Mouse (Mus musculus) embryonic facial prominence, embryonic 12.5 days (tissue): Measurements from ENCODE around the gene Iqck. TPM values are rescaled to one million over a fixed set of nuclear protein-coding genes. Genes with fewer than 3 reads are reported as not detected.

Experiments
- ATAC-seq: fragments of 200-750 bp; cut with Nextera tagmentation; 2 replicates; pipeline ENCODE4 v1.8.0; 2017; ENCODE audit not compliant: insufficient number of reproducible peaks, insufficient read depth, low FRiP score, low TSS enrichment
- H3K27ac ChIP-seq: fragments of 300-500 bp; sonication (generic); 2 replicates; pipeline ENCODE4 v1.5.1; 2016; ENCODE audit warnings: mild to moderate bottlenecking
- H3K27me3 ChIP-seq: fragments of 300-500 bp; sonication (generic); 2 replicates; pipeline ENCODE4 v1.6.1; 2016; ENCODE audit warnings: mild to moderate bottlenecking, moderate library complexity
- H3K36me3 ChIP-seq: fragments of 300-500 bp; sonication (generic); 2 replicates; pipeline ENCODE4 v1.6.1; 2016; ENCODE audit warnings: mild to moderate bottlenecking
- H3K4me1 ChIP-seq: fragments of 300-500 bp; sonication (generic); 2 replicates; pipeline ENCODE4 v1.6.1; 2016
- H3K4me2 ChIP-seq: fragments of 300-500 bp; sonication (generic); replicated peaks from 2 replicates; pipeline ENCODE4 v1.6.1; 2016; ENCODE audit warnings: mild to moderate bottlenecking, moderate library complexity
- H3K4me3 ChIP-seq: fragments of 300-500 bp; sonication (generic); 2 replicates; pipeline ENCODE4 v1.5.1; 2016; ENCODE audit warnings: mild to moderate bottlenecking
- H3K9ac ChIP-seq: fragments of 300-500 bp; sonication (generic); 2 replicates; pipeline ENCODE4 v1.6.1; 2016; ENCODE audit warnings: mild to moderate bottlenecking, moderate library complexity
- H3K9me3 ChIP-seq: fragments of 300-500 bp; sonication (generic); 2 replicates; pipeline ENCODE4 v1.6.1; 2016; ENCODE audit warnings: mild to moderate bottlenecking, moderate library complexity
- WGBS: fragments of 180-500 bp; shearing (Covaris S2); methylation state at CpG from one replicate; pipeline ENCODE4 v1.1.7; 2016; 5-methylcytosine and 5-hydroxymethylcytosine counted together
- polyA plus RNA-seq: library from polyadenylated mRNA; unstranded; fragments of >200 nt; fragmentation: Nextera tagmentation; extraction: Ambion mirVana; gene quantifications from 2 replicates; pipeline ENCODE4 v1.2.1, GENCODE M21; 2016

Gene Iqck
- polyA plus RNA-seq, 1 experiment from 2014 or later = 3.5 TPM

DNA sequence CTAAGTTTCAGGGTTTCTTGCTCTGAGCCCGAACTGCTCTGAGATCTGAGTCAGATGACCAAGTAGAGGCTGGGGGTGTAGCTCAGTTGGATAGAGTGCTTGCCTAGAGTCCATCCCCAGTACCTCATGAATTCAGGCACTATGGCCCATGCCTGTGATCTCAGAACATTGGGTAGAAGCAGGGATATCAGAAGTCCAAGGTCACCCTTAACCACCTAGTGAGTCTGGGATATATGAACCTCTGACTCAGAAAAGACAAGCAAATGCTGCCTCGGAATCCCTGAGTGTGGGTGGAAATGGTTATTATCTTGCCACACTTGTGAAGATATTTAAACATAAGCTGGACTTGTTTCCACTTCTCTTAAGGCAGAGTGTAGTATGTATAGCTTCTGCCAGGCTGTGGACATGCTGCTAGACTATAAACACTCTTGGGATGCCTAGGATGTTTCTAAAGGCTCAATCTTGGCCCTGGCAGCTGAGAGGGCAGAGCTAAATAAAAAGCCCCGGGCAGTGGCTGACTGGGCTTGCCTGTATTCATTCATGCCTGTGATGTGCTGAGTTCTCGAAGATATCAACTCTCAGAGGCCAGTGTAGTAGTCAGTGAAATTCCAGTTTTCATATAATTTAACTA is 101.2 kb downstream of the Iqck start:
- no peak overlapping the region for H3K4me3 ChIP-seq
- 77% methylated on average over 4 of the region's 4 CpGs for WGBS
- no peak overlapping the region for H3K4me2 ChIP-seq
- no peaks in the 10 kb centered on the region for H3K36me3 ChIP-seq
- H3K4me1 ChIP-seq = no peaks in the 10 kb centered on the region
- no peak overlapping the region for H3K9ac ChIP-seq
- no peak overlapping the region for H3K27ac ChIP-seq
- no peaks in the 10 kb centered on the region for H3K27me3 ChIP-seq
- H3K9me3 ChIP-seq = no peaks in the 10 kb centered on the region
- ATAC-seq = no peak

DNA sequence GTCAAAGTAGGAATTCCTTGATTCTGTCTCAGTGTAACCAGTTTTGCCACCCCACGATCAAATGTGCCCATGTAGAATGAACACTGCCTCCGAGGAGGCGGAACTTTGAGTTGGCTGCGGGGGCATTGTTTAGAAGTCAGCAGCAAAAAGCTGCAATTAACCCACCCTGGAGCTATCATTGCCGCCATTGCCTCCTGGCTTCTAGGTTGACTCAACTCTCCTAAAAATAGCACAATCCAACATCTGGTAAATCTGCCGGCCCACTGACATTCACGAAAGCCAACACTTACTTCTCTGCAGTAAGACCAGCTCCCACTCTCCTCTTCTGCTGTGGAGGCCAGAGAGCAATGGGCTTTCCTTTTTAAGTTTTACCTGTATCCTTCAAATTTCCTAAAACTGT is 103.7 kb downstream of the Iqck start:
- H3K9me3 ChIP-seq = no peaks in the 10 kb centered on the region
- no peak overlapping the region for H3K4me2 ChIP-seq
- H3K36me3 ChIP-seq = no peaks in the 10 kb centered on the region
- no peak for ATAC-seq
- H3K4me3 ChIP-seq = no peak overlapping the region
- H3K9ac ChIP-seq = no peak overlapping the region
- WGBS = 54% methylated on average over 7 of the region's 7 CpGs
- no peak overlapping the region for H3K27ac ChIP-seq
- H3K27me3 ChIP-seq = no peaks in the 10 kb centered on the region
- no peaks in the 10 kb centered on the region for H3K4me1 ChIP-seq

DNA sequence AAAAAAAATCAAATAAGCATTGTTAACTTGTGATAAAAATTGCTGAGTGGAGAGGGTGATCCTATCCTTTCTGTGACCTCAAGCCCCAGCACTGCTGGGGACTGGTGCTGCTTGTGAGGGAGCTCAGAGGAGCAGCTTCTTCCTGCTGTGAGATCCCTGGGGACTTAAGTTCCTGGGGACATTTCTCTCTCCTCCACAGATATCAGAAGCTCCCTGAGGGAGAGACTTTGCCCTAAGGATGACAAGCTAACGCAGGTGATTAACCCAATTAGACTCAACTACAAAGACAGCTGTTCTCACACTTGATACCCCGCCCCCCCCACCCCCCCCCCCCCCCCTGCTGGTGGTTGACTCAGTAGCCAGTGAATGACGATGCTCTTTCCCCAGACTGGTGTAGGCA is 109.2 kb downstream of the Iqck start:
- Histone ChIP-seq H3K27ac (no peak overlapping the region), H3K4me1 (no peaks in the 10 kb centered on the region), H3K9me3 (no peaks in the 10 kb centered on the region), H3K27me3 (no peaks in the 10 kb centered on the region), H3K36me3 (no peaks in the 10 kb centered on the region), H3K4me3 (no peak overlapping the region), H3K4me2 (no peak overlapping the region), H3K9ac (no peak overlapping the region)
- WGBS = 3% methylated on average over 3 of the region's 3 CpGs
- ATAC-seq = no peak

DNA sequence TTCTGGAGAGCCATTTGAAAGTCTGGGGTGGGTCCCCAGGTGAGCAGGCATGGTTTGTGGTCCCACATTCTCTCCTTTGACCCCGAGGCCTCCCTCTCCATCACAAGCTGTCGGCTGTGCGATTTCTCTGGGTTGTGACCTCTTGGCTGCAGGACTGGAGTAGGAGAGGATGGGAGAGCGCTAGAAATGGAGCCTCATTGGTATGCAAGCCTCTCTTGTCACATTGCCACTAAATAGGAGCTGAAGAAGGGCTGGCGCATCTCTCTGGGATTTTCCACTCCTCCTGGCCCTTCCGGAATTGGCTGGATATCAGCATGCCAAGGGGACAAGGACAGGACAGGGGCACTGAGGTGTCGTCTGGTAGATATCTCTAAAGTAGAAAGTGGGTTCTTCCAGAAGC is 109.6 kb downstream of the Iqck start:
- Histone ChIP-seq H3K36me3 (no peaks in the 10 kb centered on the region), H3K27me3 (no peaks in the 10 kb centered on the region), H3K4me2 (no peak overlapping the region), H3K4me1 (no peaks in the 10 kb centered on the region), H3K4me3 (no peak overlapping the region), H3K9me3 (no peaks in the 10 kb centered on the region), H3K9ac (no peak overlapping the region), H3K27ac (no peak overlapping the region)
- no peak for ATAC-seq
- WGBS = 30% methylated on average over 7 of the region's 7 CpGs

GRCm38 (mm10) chr7:118968870-118969269 is 113.3 kb downstream of the Iqck start:
- Histone ChIP-seq H3K9ac (no peak overlapping the region), H3K27ac (no peak overlapping the region)

GRCm38 (mm10) chr7:118971499-118971898 is 115.9 kb downstream of the Iqck start:
- Histone ChIP-seq H3K4me1 (no peaks in the 10 kb centered on the region), H3K36me3 (peaks cover 25% of the 10 kb centered on the region), H3K9ac (no peak overlapping the region), H3K27ac (no peak overlapping the region), H3K27me3 (no peaks in the 10 kb centered on the region), H3K4me3 (no peak overlapping the region), H3K9me3 (no peaks in the 10 kb centered on the region), H3K4me2 (no peak overlapping the region)
- no peak for ATAC-seq
- 82% methylated on average over 8 of the region's 8 CpGs for WGBS

More at GRCm38 (mm10) chr7:118968870-118969269, 113.3 kb downstream of the Iqck start:
- Histone ChIP-seq H3K36me3 (peaks cover 17% of the 10 kb centered on the region), H3K4me3 (no peak overlapping the region), H3K4me1 (no peaks in the 10 kb centered on the region), H3K9me3 (no peaks in the 10 kb centered on the region), H3K4me2 (no peak overlapping the region), H3K27me3 (no peaks in the 10 kb centered on the region)
- 83% methylated on average over 3 of the region's 3 CpGs for WGBS
- no peak for ATAC-seq

DNA sequence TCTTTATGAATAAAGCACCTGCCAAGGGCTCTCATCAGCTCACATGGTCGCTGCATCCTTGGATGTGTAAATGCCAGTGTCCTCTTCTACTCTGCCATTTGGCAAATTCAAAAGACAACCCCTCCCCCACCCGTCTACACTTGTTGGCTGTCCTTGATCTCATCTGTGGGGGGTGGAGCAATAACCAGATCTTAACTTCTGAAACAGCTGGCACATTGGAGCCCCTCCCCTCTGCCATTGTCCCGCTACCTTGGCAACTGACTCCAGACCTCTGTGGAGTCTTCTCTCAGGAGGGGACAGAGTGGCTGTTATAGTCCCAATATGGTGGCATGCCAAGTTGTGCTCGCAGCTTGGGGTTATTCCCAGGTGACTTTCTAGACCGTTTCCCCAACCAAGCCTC is 116.8 kb downstream of the Iqck start:
- H3K9ac ChIP-seq = no peak overlapping the region
- H3K27ac ChIP-seq = no peak overlapping the region
- no peak overlapping the region for H3K4me2 ChIP-seq
- H3K4me3 ChIP-seq = no peak overlapping the region
- no peak for ATAC-seq
- H3K36me3 ChIP-seq = peaks cover 29% of the 10 kb centered on the region
- no peaks in the 10 kb centered on the region for H3K9me3 ChIP-seq
- no peaks in the 10 kb centered on the region for H3K4me1 ChIP-seq
- WGBS = 77% methylated on average over 5 of the region's 5 CpGs
- H3K27me3 ChIP-seq = no peaks in the 10 kb centered on the region

GRCm38 (mm10) chr7:118973377-118973776 is 117.8 kb downstream of the Iqck start:
- ATAC-seq = no peak
- Histone ChIP-seq H3K4me3 (no peak overlapping the region), H3K36me3 (peaks cover 32% of the 10 kb centered on the region), H3K9ac (no peak overlapping the region), H3K4me2 (no peak overlapping the region), H3K9me3 (no peaks in the 10 kb centered on the region), H3K27ac (no peak overlapping the region), H3K27me3 (no peaks in the 10 kb centered on the region), H3K4me1 (no peaks in the 10 kb centered on the region)
- WGBS = 83% methylated on average over 4 of the region's 4 CpGs

DNA sequence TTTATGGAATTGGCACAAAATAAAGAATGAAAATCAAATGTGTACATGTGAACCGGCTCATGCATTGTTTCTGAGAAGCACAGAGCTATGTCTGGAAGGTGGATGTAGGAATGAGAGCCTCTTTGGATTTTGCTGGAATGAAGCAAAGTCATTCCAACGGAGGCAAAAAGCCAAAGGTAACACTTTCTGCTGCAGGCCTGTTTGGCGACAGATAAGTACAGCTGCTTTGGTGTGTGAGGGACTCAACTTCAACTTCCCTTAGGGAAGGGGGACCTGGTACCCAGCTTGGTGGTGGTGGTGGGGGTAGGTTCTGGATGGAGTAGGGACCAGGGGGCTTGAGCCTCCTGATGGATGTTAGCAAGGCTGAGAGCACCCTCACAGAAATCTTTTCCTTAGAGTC is 120.3 kb downstream of the Iqck start:
- Histone ChIP-seq H3K4me2 (peak overlapping the region; percentile 2; the same call in 1 of the 2 replicates), H3K4me1 (no peaks in the 10 kb centered on the region), H3K9me3 (no peaks in the 10 kb centered on the region), H3K9ac (no peak overlapping the region), H3K27ac (no peak overlapping the region), H3K27me3 (no peaks in the 10 kb centered on the region), H3K36me3 (peaks cover 37% of the 10 kb centered on the region), H3K4me3 (no peak overlapping the region)
- ATAC-seq = no peak
- WGBS = 75% methylated on average over 3 of the region's 3 CpGs

GRCm38 (mm10) chr7:118976414-118977166 is 121.0 kb downstream of the Iqck start:
- peaks cover 37% of the 10 kb centered on the region for H3K36me3 ChIP-seq
- no peak overlapping the region for H3K9ac ChIP-seq
- peak overlapping the region; percentile 24; the same call in 1 of the 2 replicates for H3K27ac ChIP-seq
- ATAC-seq = no peak
- no peaks in the 10 kb centered on the region for H3K9me3 ChIP-seq
- H3K4me2 ChIP-seq = peak overlapping the region; percentile 2; the same call in 1 of the 2 replicates
- no peak overlapping the region for H3K4me3 ChIP-seq
- whole genome bisulfite sequencing = 25% methylated on average over 14 of the region's 14 CpGs
- no peaks in the 10 kb centered on the region for H3K27me3 ChIP-seq
- no peaks in the 10 kb centered on the region for H3K4me1 ChIP-seq

DNA sequence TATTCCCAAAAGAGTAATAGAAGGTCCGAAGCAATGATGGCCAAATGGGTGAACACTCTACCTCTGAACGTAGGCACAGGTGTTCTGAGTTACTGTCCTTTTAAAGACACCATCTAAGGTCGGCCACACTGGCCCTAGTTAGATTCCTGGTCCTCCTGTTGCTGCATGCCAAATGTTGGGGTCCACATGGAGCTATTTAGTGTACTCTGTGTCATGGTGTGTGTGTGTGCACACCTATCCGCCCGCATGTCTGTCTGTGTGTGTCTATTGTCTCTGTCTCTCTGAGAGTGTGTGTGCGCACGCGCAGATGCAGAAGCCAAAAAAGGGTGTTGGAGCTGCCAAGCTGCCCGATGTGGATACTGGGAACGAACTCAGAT is 121.6 kb downstream of the Iqck start:
- no peak overlapping the region for H3K4me3 ChIP-seq
- no peak overlapping the region for H3K9ac ChIP-seq
- H3K4me1 ChIP-seq = no peaks in the 10 kb centered on the region
- H3K27ac ChIP-seq = peak overlapping the region; percentile 24; the same call in 1 of the 2 replicates
- H3K27me3 ChIP-seq = no peaks in the 10 kb centered on the region
- ATAC-seq = no peak
- 74% methylated on average over 10 of the region's 10 CpGs for WGBS
- no peak overlapping the region for H3K4me2 ChIP-seq
- H3K9me3 ChIP-seq = no peaks in the 10 kb centered on the region
- H3K36me3 ChIP-seq = peaks cover 42% of the 10 kb centered on the region

- H3K9me3 ChIP-seq = no peaks in the 10 kb centered on the region
- H3K4me1 ChIP-seq = no peaks in the 10 kb centered on the region
- WGBS = 87% methylated on average over 7 of the region's 7 CpGs
- H3K36me3 ChIP-seq = peaks cover 45% of the 10 kb centered on the region
- no peak overlapping the region for H3K4me2 ChIP-seq
- no peak overlapping the region for H3K27ac ChIP-seq
- H3K27me3 ChIP-seq = no peaks in the 10 kb centered on the region
- ATAC-seq = no peak
- H3K4me3 ChIP-seq = no peak overlapping the region
- H3K9ac ChIP-seq = no peak overlapping the region
Observed at GRCm38 (mm10) chr7:118979121-118979520, 123.6 kb downstream of the Iqck start.
